Mouse (Mus musculus) CH12F3 (cell line): ENCODE results near the gene Cd55.
"Not testable (repeated sequence)": the region's sequence is repeated elsewhere in the genome, so short reads cannot be mapped to it uniquely, and the experiment has no call there.

Experiments
- in situ Hi-C: fragments of 300-500 bp; cut with MboI; formaldehyde crosslinking; loops from 2 replicates; pipeline ENCODE4 v1.14.3; 2020; ENCODE audit warnings: low sequenced_read_pairs

Gene Cd55

GRCm38 (mm10) chr1:130427175-130427853, 35.2 kb downstream of the Cd55 start:
- in situ Hi-C loops: not testable (repeated sequence)

- in situ Hi-C loops: no loop called here
Measured at GRCm38 (mm10) chr1:130422664-130423111, 39.9 kb downstream of the Cd55 start, which contains the start of gene Cd55b. Gene Cd55b (minus strand): TSS chr1:130423009.

GRCm38 (mm10) chr1:130422033-130422432, 40.5 kb downstream of the Cd55 start:
- in situ Hi-C loops: not testable (repeated sequence)

DNA sequence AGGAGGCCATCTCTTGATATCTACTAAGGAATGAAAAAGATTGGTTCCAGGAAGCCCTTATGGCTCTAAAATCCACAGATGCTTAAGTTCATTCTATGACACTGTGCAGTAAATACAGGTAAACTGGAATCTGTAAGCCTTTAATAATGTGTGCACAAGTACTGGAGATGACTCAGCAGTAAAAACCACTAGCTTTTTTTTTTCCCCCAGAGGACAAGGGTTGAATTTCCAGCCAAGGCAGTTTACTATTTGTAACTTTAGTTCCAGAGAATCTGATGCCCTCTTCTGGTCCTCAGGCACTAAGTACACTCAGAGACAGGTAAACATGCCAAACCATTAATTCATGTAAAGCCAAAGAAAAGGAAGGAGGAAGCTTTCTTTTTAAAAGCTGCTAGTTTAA, 65.4 kb downstream of the Cd55 start:
- in situ Hi-C loops: not testable (repeated sequence)
